Mouse (Mus musculus) macrophage (primary cell): ENCODE data around the gene Snx11. TPM values are rescaled to one million over a fixed set of nuclear protein-coding genes. Genes with fewer than 3 reads are reported as not detected.

ENCODE experiments used
- H3K27ac ChIP-seq: fragments of 350-480 bp; formaldehyde crosslinking; 2 replicates; pipeline ENCODE4 v1.9.0; 2021
- H3K36me3 ChIP-seq: fragments of 350-480 bp; formaldehyde crosslinking; 2 replicates; pipeline ENCODE4 v1.9.0; 2021; ENCODE audit errors: inconsistent target
- H3K4me3 ChIP-seq: fragments of 350-480 bp; formaldehyde crosslinking; 2 replicates; pipeline ENCODE4 v1.9.0; 2021; ENCODE audit errors: inconsistent target
- H3K79me2 ChIP-seq: fragments of 350-480 bp; formaldehyde crosslinking; 2 replicates; pipeline ENCODE4 v1.9.0; 2021; ENCODE audit errors: inconsistent target
- WGBS: methylation state at CpG from one replicate; pipeline ENCODE4 v1.1.7; 2026; ENCODE audit warnings: inconsistent platforms; ENCODE audit not compliant: missing documents; 5-methylcytosine and 5-hydroxymethylcytosine counted together
- polyA plus RNA-seq: library from polyadenylated mRNA; stranded (reverse); fragments of 250-400 nt; gene quantifications from 3 replicates; pipeline ENCODE4 v1.2.4, GENCODE M21; 2018; ENCODE audit warnings: inconsistent platforms
- total RNA-seq, 78 experiments: library from RNA; depleted of rRNA; stranded (reverse); fragments of 250-400 nt; gene quantifications; 1 replicate in 9 of 78; 2 replicates in 24 of 78; 3 replicates in 43 of 78; 4 replicates in 2 of 78; pipeline ENCODE4 v1.2.4; 2018; ENCODE audit warnings: inconsistent platforms in 56 of 78

The Snx11 gene
- total RNA-seq (2018; cell fraction: chromatin; rRNA removed) = 100 to 1,000 TPM; 101 to 284 (median 211) TPM
- total RNA-seq (2018; cell fraction: cytosol; rRNA removed) = 10 to 100 TPM in 25 of 26 experiments, 1 to 10 TPM in 1; 9.6 to 32.1 (median 18.4) TPM
- total RNA-seq (2018; cell fraction: nucleus; rRNA removed) = 100 to 1,000 TPM in 15 of 26 experiments, 10 to 100 TPM in 11; 57.9 to 199 (median 104) TPM
- 14.2 to 28.6 TPM (median 20.6 TPM) in 3 replicates for polyA plus RNA-seq

DNA sequence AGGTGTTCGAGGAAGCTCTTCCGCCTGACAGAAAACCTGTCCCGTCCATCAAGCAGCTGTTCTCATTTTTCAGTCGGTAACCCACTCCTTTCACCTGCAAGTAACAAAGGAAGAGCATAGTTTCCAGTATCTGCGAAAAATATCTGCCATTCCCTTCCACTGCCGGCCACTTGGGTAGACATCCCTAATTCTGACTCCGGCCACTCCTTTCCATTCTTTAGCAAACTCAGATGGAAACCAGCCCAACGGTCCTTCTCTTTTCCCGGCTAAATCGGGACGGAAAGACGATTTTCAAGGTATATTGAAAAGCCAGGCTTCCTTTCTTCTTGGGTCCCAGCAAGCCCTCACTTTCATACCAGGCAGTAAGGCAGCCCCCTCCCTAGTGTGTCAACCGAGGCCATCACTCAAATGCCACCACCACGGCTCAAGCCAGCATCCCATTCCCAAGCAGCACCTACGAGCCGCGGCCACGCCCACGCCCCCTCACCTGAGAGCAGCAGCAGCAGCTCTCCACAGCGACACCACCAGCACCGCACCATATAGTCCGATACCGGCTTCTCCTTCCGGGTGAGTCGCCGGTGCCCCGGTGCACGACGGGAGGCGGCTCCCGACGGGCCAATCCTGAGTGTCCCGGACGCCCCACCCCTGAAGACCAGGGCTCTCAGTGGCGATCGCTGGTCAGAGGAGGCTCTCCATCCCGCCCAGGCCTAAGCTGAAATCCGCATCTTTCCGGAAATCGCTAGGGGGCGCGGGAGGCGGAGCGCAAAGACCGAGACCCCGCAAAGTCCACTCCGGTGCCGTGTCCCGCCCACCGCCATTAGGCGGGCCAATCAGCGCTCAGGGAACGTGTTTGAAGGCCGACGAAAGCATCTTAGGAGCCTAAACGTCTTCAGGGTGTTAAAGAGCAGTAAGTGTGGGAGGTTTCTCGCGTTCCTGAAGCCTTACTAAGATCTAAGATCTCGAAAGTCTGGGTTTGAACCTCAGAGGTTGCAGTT lies at the start of gene Snx11:
Snx11 (minus strand) TSS at position 592 of the 995 bp plus-strand sequence.
- WGBS = 3% methylated on average over 59 of the region's 59 CpGs
- Histone ChIP-seq H3K79me2 (peaks cover 33% of the 10 kb centered on the region), H3K36me3 (peaks cover 11% of the 10 kb centered on the region), H3K4me3 (peak within 1 kb of the TSS; percentile 94), H3K27ac (peak within 1 kb of the TSS; percentile 55)

DNA sequence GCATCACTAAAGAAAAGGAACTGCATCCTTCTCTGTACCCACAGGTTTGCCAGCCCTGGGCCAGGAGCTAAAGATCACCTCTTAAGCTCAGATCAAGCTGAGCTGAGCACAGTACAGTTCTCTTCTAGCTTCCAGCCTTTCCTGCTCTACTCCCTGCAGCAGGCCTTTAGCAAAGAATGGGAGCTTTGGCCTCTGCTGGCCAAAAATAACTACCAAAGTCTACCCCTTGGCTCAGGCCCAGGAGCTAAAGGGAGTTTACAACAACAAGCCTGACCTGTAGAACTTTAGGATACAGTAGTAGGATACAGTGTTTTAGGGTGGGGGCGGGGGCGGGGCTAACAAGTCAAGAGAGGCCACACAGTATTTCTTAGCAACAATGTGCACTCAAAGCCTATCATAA lies 49.1 kb upstream of the Snx11 start:
- H3K4me3 ChIP-seq = no peak overlapping the region
- H3K79me2 ChIP-seq = peaks cover 78% of the 10 kb centered on the region
- H3K27ac ChIP-seq = no peak overlapping the region
- WGBS = 81% methylated on average over 2 of the region's 2 CpGs
- peaks cover 8% of the 10 kb centered on the region for H3K36me3 ChIP-seq

DNA sequence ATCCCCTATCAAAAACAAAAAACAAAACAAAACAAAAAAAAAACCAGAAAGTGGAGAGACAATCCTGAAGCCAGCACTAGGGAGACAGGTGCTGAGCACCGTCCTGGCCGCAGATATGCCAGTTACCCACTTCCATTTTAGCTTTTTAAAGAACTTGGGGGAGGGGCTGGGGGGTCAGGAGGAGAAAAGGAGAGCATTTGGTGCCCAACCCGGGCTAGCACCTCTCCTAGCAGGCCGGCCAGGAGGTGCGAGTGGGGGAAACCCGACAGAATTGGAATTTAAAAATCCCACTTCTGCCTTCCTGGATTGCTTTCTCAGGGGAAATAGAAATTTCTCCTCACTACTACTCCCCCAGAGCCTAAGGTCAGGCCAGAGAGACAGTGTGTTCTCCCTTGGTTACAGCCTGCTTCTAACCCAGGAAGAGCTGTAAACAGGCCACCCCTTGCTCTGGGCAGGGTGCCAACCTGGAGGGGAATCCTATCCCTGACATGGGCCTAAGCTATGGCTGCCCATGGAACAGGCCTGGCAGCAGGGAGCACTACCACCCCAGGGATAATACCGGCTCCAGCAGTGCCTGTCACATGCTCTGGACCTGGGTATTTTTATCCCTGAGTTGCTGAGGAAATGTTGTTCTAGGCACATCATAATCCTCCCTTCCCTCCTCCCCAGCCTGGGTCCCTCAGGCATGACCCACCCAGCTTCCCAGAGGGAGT lies 47.6 kb upstream of the Snx11 start:
- Histone ChIP-seq H3K36me3 (peaks cover 23% of the 10 kb centered on the region), H3K79me2 (peaks cover 93% of the 10 kb centered on the region), H3K4me3 (peak overlapping the region; percentile 58; the same call in 1 of the 2 replicates), H3K27ac (peak overlapping the region; percentile 91)
- WGBS = 58% methylated on average over 7 of the region's 7 CpGs

DNA sequence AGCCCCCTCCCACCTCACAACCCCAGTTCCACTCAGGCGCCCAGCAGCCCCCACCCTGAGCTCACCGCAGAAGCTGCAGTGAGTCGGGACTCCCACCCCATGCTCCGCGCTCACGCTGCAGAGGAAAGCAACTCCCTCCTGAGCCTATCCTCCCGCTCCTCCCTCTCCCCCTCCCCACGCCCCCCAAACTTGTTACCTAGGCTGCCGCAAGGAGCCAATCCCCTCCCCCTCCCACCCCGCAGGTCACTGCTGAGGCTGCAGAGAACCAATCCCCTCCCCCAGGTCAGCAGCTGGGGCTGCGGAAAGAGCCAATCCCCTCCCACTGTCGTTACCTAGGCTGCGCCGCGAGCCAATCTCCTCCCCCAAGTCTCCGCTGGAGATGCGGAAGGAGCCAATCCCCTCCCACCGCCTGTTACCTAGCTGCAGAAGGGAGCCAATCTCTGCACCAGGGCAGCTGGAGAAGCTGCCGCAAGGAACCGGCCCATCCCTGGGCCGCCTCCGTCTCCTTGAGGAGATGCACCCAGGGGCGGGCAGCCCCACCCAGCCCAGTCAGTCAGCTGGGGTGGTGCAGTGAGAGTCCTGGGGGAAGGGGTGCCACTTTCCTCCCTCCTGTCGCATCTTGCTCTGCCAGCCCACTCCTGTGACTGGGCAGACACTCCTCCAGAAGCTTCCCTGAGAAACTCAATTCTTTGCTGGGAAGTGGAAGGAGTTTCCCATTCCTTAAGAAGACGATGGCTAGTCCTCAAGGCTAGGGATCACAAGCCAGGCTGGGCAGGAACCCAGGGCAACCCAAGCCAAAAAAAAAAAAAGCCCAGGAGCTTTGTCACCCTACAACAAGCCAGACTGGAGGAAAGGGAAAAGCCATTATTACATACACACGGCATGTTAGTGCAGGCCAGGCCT lies 46.8 kb upstream of the Snx11 start:
- Histone ChIP-seq H3K36me3 (peaks cover 31% of the 10 kb centered on the region), H3K27ac (peak overlapping the region; percentile 91), H3K79me2 (peaks cover 100% of the 10 kb centered on the region), H3K4me3 (peak overlapping the region; percentile 58)
- 4% methylated on average over 21 of the region's 26 CpGs for WGBS

DNA sequence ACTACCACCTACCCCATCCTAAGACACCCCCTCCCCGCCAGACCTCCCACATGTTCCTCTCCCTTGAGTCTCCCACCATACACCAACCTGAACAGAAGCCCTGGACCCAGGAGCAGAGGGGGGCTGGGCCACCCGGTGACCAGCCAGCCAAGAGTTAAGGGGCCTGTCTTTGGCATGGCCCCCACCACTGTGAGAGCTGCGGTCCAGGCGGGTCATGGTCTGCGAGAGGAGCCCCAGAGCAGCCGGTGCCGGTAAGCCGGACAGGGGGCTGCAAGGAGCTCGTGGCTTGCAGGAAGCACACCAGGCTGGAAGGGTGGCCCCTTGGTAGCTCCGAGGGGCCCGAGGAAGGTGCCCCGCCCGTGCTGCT lies 46.1 kb upstream of the Snx11 start:
- Histone ChIP-seq H3K27ac (peak overlapping the region; percentile 91), H3K36me3 (peaks cover 38% of the 10 kb centered on the region), H3K79me2 (peaks cover 100% of the 10 kb centered on the region), H3K4me3 (peak overlapping the region; percentile 58)
- WGBS = 9% methylated on average over 13 of the region's 13 CpGs

DNA sequence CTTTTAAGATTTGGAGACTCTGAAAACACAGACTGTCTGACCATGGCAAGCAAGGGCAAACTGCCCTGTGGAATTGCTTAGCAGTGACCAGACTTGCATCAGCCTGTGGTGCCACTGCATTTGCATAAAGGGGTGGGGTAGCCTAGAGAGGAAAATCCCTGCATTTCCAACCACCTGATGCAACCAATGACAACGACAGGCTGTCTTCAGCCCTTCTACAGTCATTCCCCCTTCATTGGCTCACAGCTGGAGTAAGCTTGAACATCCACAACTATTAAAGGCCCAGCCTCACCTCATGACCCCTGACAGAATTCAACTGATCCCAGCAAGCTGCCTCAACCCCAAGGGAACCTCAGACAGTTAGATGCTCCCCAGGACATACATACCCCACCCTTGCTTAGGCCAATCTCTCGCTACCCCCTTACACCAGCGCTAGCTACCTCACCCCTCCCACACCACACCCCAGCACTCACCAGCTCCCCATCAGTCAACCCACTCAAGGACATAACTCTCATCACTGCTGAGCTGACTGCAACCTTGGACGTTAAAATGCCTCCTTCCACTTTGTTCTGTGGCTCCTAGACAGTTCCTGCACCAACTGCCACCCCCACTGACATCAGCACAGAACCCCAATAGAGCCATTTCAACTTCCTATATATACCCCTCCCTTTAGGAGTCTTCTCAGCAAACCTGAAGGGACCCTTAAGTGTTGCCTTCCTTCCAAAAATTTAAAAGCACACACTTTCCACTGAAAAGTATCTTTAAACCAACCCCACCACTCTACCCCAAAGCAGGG lies 45.5 kb upstream of the Snx11 start:
- Histone ChIP-seq H3K4me3 (peak overlapping the region; percentile 58), H3K79me2 (peaks cover 100% of the 10 kb centered on the region), H3K36me3 (peaks cover 44% of the 10 kb centered on the region), H3K27ac (peak overlapping the region; percentile 91)
- WGBS = 36% methylated on average over 4 of the region's 4 CpGs

DNA sequence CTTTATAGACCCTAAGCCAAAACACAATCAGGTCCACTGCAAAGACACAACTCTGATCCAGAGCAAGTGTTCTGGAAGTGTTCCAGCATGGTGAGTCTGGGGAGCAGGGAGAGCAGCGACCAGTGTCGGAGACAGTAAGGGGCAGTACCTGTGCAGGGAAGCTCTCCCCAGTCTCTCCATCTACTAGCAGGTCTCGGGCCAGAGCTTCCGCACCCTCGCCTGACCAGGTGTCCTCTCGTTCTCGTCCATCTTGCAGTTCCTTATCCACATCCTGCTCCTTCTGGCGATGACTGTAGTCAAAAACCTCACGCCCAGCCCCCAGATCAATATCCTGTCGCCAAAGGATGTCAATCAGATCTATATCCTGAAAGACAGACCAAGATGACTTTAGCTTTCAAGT lies 44.6 kb upstream of the Snx11 start:
- Histone ChIP-seq H3K79me2 (peaks cover 99% of the 10 kb centered on the region), H3K36me3 (peaks cover 53% of the 10 kb centered on the region), H3K4me3 (peak overlapping the region; percentile 58), H3K27ac (peak overlapping the region; percentile 91)
- WGBS = 96% methylated on average over 10 of the region's 10 CpGs

DNA sequence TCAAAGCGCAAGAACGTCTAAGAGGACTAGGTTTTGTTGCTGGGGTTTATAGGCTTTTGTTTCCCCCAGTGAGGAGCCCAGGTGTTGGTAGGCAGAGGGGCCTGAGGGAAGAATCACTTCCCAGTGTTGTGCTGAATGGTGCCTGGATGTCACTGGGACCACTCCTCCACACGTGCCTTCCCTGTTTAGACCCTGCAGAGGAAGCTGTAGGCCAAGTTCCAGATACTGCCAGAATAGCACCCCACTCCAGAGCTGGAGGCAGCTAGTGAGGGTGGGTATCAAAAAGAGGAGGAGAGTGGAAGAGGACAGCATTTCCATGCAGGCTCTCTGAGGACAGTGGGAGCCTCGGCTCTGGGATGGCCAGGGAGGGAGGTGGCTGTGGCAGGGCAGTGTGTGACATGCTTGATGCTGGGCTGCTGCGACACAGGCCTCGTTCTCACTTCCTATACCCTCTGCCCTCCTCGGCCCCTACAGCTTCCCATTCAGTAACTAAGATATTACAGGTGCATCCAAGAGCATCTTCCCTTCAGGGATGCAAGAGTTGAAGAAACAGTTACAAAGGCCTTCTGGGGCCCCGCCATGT lies 40.9 kb upstream of the Snx11 start:
- Histone ChIP-seq H3K79me2 (peaks cover 63% of the 10 kb centered on the region), H3K36me3 (peaks cover 77% of the 10 kb centered on the region), H3K4me3 (no peak overlapping the region), H3K27ac (no peak overlapping the region)
- WGBS = 94% methylated on average over 8 of the region's 8 CpGs

DNA sequence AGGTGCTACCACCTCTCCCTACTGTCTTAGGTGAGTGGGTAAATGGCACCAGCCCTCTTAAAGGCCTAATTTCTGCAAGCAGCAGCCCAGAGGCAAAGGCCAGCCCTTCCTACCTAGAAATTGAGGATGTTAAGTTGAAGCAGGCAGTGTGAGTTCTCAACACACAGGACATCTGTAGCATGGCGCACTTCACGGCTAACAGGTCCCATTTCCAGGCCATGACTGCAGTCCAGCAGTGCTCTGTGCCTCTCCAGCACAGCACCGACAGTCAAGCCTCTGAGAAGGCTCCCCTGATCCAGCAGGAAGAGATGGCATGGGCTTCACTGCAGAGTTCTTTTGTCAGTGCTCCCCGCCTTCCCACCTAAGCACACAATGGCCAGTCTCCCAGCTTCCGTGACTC lies 39.6 kb upstream of the Snx11 start:
- WGBS = 91% methylated on average over 5 of the region's 5 CpGs
- H3K36me3 ChIP-seq = peaks cover 80% of the 10 kb centered on the region

DNA sequence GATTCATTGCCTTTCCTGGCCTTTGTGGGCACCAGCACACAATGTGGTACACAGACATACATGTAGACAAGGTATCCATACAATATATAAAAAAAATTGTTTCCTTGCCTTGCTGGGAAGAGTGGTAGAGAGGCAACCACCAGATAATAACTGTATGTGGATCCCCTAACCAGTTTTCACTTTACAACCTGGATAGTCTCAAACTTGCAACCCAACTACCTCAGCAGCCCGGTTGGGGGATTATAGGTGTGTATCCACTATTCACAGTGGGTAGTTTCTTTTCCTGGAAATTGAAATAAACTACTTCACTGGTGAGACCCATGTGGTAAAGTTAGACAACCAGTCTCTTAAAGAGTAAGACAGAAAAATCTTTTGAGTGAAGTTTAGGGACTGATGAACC lies 39.1 kb upstream of the Snx11 start:
- 100% methylated on average over 1 of the region's 1 CpGs for WGBS
- H3K36me3 ChIP-seq = peaks cover 79% of the 10 kb centered on the region
- H3K27ac ChIP-seq = no peak overlapping the region
- H3K79me2 ChIP-seq = peaks cover 46% of the 10 kb centered on the region
- H3K4me3 ChIP-seq = no peak overlapping the region

More for the DNA sequence above, 39.6 kb upstream of the Snx11 start:
- Histone ChIP-seq H3K27ac (no peak overlapping the region), H3K4me3 (no peak overlapping the region), H3K79me2 (peaks cover 51% of the 10 kb centered on the region)

DNA sequence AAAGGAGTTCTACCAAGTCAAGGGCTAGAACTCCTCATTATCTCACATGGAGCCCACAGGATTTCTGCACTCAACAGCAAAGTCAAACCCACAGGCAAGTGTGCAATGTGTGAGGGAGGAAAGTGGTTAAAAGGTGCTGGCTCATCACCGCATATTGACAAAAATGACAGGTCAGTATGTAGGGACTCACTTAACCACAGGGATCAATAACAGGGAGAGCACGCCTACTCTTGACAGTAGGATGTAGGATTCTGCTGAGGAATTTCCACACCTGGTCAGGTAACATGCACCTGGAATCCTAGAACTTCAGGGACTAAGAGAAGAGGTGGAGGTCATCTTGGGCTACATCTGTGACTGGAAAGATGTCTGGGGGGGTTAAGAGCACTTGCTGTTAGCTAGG lies 38.5 kb upstream of the Snx11 start:
- Histone ChIP-seq H3K36me3 (peaks cover 73% of the 10 kb centered on the region), H3K4me3 (no peak overlapping the region), H3K79me2 (peaks cover 40% of the 10 kb centered on the region), H3K27ac (no peak overlapping the region)
- WGBS = 90% methylated on average over 2 of the region's 2 CpGs

DNA sequence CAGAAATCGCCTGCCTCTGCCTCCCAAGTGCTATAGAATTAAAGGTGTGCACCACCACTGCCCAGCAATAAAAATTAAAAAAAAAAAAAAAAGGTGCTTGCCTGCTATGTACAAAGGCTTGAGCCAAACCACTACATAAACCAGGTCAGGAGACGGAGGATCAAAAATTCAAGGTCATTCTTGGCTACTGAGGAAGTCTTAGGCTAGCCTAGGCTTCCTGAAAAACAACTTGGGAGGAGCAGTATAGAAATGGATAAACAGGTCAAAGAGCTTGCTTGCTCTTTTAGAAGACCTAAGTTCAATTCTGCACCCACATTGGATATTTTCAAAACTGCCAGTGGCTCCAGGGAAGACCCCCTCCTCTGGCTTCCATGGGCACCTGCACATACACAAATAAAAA lies 37.1 kb upstream of the Snx11 start:
- H3K4me3 ChIP-seq = no peak overlapping the region
- peaks cover 26% of the 10 kb centered on the region; the same call in 1 of the 2 replicates for H3K79me2 ChIP-seq
- 90% methylated on average over 2 of the region's 2 CpGs for WGBS
- H3K27ac ChIP-seq = no peak overlapping the region
- peaks cover 69% of the 10 kb centered on the region for H3K36me3 ChIP-seq

DNA sequence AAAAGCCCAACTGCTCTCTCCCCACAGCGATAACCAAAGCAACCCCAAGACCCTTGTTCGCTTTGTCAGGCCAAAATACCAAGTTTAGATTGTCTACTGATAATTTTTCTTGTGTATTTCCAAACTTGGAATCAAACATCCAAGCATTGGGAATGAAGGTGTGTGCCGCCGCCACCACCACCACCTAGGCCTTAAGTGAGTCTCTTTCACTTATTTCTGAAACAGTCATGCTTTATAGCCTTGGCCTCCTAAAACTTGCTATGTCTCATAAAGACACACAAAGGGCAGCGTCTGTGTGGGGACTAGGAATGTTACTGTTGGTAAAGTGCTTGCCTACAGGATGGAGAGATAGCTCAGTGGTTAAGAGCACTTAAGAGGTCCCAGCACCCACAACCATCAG lies 36.6 kb upstream of the Snx11 start:
- H3K36me3 ChIP-seq = peaks cover 65% of the 10 kb centered on the region
- WGBS = 96% methylated on average over 5 of the region's 5 CpGs
- H3K27ac ChIP-seq = no peak overlapping the region
- no peak overlapping the region for H3K4me3 ChIP-seq
- H3K79me2 ChIP-seq = peaks cover 20% of the 10 kb centered on the region; the same call in 1 of the 2 replicates
